ENCODE assay signal across 10 mouse cellular contexts in the genomic region with DNA sequence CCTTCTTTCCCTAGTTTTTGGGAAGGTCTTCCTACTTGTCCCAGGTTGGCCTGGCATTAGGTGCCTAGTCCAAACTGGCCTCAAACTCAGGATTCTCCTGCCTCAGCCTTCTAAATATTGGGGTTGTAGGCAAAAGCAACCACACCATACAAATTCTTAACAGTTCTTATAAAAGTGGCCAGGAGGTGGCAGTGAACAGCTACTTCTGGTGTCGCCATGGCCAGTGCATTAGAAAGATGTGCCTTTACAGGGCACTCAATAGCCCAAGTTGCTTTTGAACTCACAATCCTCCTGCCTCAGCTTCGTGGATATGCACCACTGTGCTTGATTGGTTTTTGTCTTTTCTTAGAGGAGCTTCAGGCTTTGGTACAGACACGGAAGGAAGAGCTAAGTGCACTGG. TPM values are rescaled to one million over a fixed set of nuclear protein-coding genes. Genes with fewer than 3 reads are reported as not detected.
DNase-seq lines count a peak whose midpoint lies in the region; ATAC-seq lines count a peak whose summit lies in the region.
"Had no signal": no experiment of that assay in that cellular context is flagged by ENCODE, and none has a peak within 500 bp of the region (broad histone marks: within the 10 kb centered on the region; RNA-seq: fewer than 3 reads in every experiment).

No protein-coding gene starts in this region.

- peak; percentile 17 for DNase-seq in heart, postnatal 4 days
- DNase-seq in right cerebral cortex, adult 2 months (ENCODE audit: low spot score in 2 of 2) = peak; percentile 34 to 50
- DNase-seq in right cerebral cortex, postnatal 4 days = no peak
- peak; percentile 52 for DNase-seq in retina, postnatal 1 day
- DNase-seq in urinary bladder, postnatal 36 days (ENCODE audit: low spot score in 2 of 2) = no peak
- DNase-seq in heart, adult 8-10 months (ENCODE audit: low spot score) = no peak

- H3K9ac ChIP-seq in heart, embryonic 11.5 days (ENCODE audit: low read depth, low read length) = no peak overlapping the region

- H3K4me2 ChIP-seq in heart, embryonic 11.5 days = no peak overlapping the region

- WGBS in heart, embryonic 11.5 days (ENCODE audit: insufficient replicate concordance) = 23% methylated on average over 3 of the region's 3 CpGs

- no peak for ATAC-seq in heart, embryonic 11.5 days (replicated peaks; ENCODE audit: insufficient number of reproducible peaks, low FRiP score, low TSS enrichment)
- peak; percentile 90 for ATAC-seq in common myeloid progenitor, adult 5-6 weeks (replicated peaks; ENCODE audit: low read depth, poor library complexity, severe bottlenecking)

- no peak overlapping the region for H3K4me3 ChIP-seq in heart, embryonic 11.5 days (ENCODE audit: low read depth, low read length)
- H3K4me3 ChIP-seq: hindbrain, embryonic 10.5 days had no signal

- H3K4me1 ChIP-seq in heart, embryonic 11.5 days (ENCODE audit: control insufficient read depth, insufficient read depth, low read length) = no peaks in the 10 kb centered on the region

- H3K27ac ChIP-seq in heart, embryonic 11.5 days (ENCODE audit: low read depth, low read length) = no peak overlapping the region
- H3K27ac ChIP-seq: hindbrain, embryonic 10.5 days had no signal

- H3K27me3 ChIP-seq in heart, embryonic 11.5 days (ENCODE audit: control insufficient read depth, insufficient read depth, low read length) = no peaks in the 10 kb centered on the region

- H3K9me3 ChIP-seq in heart, embryonic 11.5 days (replicated peaks; ENCODE audit: control insufficient read depth, low read length) = no peaks in the 10 kb centered on the region
- H3K9me3 ChIP-seq: hindbrain, embryonic 10.5 days had no signal

- H3K36me3 ChIP-seq in heart, embryonic 11.5 days (ENCODE audit: control insufficient read depth, insufficient read depth, low read length) = no peaks in the 10 kb centered on the region
- H3K36me3 ChIP-seq: hindbrain, embryonic 10.5 days had no signal

RNA-seq across cellular contexts. Expression of gene Hip1, which starts 6.0 kb away (rescaled TPM):
- total RNA-seq in heart, postnatal 4 days (2021) = 10 to 100 TPM; 40.7 to 43.9 TPM
- 33.2 and 37.6 TPM in 2 replicates for polyA plus RNA-seq in heart, embryonic 11.5 days (2014; fragmentation: Nextera tagmentation; extraction: Ambion mirVana)
- 4.2 and 8.5 TPM in 2 replicates for total RNA-seq in common myeloid progenitor, adult 5-6 weeks (2017)
- total RNA-seq in heart, adult 8-10 months (2022) = 10 to 100 TPM; 24.6 to 30.4 (median 27.9) TPM

RNA-seq across cellular contexts. Expression of gene Ccl26, which starts 12.5 kb away (rescaled TPM):
- total RNA-seq in heart, postnatal 4 days (2021) = not detected
- polyA plus RNA-seq in heart, embryonic 11.5 days (2014; fragmentation: Nextera tagmentation; extraction: Ambion mirVana) = not detected in 2 replicates
- not detected in 2 replicates for total RNA-seq in common myeloid progenitor, adult 5-6 weeks (2017)
- not detected for total RNA-seq in heart, adult 8-10 months (2022)
- polyA plus RNA-seq: hindbrain, embryonic 10.5 days; liver, embryonic 16.5 days had no signal

RNA-seq across cellular contexts. Expression of gene Ccl24, which starts 21.9 kb away (rescaled TPM):
- under 1 TPM; 0.29 to 0.52 TPM for total RNA-seq in heart, postnatal 4 days (2021)
- 0.93 TPM in 1 of 2 replicates, not detected in the other for polyA plus RNA-seq in heart, embryonic 11.5 days (2014; fragmentation: Nextera tagmentation; extraction: Ambion mirVana)
- total RNA-seq in common myeloid progenitor, adult 5-6 weeks (2017) = not detected in 2 replicates
- 1 to 10 TPM; 1.1 to 2.6 (median 1.9) TPM for total RNA-seq in heart, adult 8-10 months (2022)

Comparison
In these comparisons a context has a peak if more than half of its experiments do, and no peak if none do; other contexts are left out.
1. DNase-seq: peak in heart, postnatal 4 days (single experiment), right cerebral cortex, adult 2 months (2 of 2) and retina, postnatal 1 day (single experiment); none in right cerebral cortex, postnatal 4 days (single experiment), urinary bladder, postnatal 36 days (0 of 2) and heart, adult 8-10 months (single experiment).